Mouse (Mus musculus) thymus, adult 2 months (tissue): Measurements from ENCODE around the gene Evc2. TPM values are rescaled to one million over a fixed set of nuclear protein-coding genes. Genes with fewer than 3 reads are reported as not detected.
A peak's percentile ranks its signal among the peaks of the same experiment; 100 is the strongest.

ENCODE experiments used
- DNase-seq: peaks from one replicate; pipeline ENCODE4 v3.0.0; 2021
- H3K27ac ChIP-seq: fragments of 200-500 bp; 2 replicates; pipeline ENCODE4 v1.5.1; 2012; ENCODE audit warnings: low read length, control low read depth; ENCODE audit not compliant: control insufficient read depth, insufficient read depth
- H3K27me3 ChIP-seq: fragments of 200-500 bp; 2 replicates; pipeline ENCODE4 v1.6.1; 2012; ENCODE audit warnings: mild to moderate bottlenecking, low read length, moderate library complexity, mixed read lengths; ENCODE audit not compliant: control insufficient read depth, insufficient read depth
- H3K36me3 ChIP-seq: fragments of 200-500 bp; 2 replicates; pipeline ENCODE4 v1.6.1; 2012; ENCODE audit warnings: mild to moderate bottlenecking, low read length, moderate library complexity; ENCODE audit not compliant: control insufficient read depth, insufficient read depth
- H3K4me1 ChIP-seq: fragments of 200-500 bp; replicated peaks from 2 replicates; pipeline ENCODE4 v1.6.1; 2012; ENCODE audit warnings: low read length; ENCODE audit not compliant: control insufficient read depth, insufficient read depth
- H3K4me3 ChIP-seq: fragments of 200-500 bp; 2 replicates; pipeline ENCODE4 v1.5.1; 2012; ENCODE audit warnings: mild to moderate bottlenecking, low read length, control low read depth, moderate library complexity; ENCODE audit not compliant: control insufficient read depth, insufficient read depth
- CTCF ChIP-seq: fragments of 200-500 bp; IDR thresholded peaks from 2 replicates; pipeline ENCODE4 v1.5.1; 2012; ENCODE audit warnings: mild to moderate bottlenecking, control low read depth, low read length, moderate library complexity, borderline replicate concordance; ENCODE audit not compliant: control insufficient read depth, poor library complexity, insufficient read depth; ENCODE audit errors: extremely low read depth
- POLR2A ChIP-seq: fragments of 200-500 bp; IDR thresholded peaks from 2 replicates; pipeline ENCODE4 v1.6.1; 2012; ENCODE audit warnings: mild to moderate bottlenecking, low read length, control low read depth, moderate library complexity; ENCODE audit not compliant: control insufficient read depth, poor library complexity, insufficient read depth; ENCODE audit errors: extremely low read depth
- WGBS: fragments of 180-500 bp; shearing (Covaris S2); methylation state at CpG from one replicate; pipeline ENCODE4 v1.1.7; 2018; 5-methylcytosine and 5-hydroxymethylcytosine counted together
- polyA plus RNA-seq: library from polyadenylated mRNA; depleted of rRNA; stranded (reverse); fragments of >200 nt; gene quantifications from 2 replicates; pipeline ENCODE4 v1.2.3, GENCODE M21; 2012; rRNA removed

The Evc2 gene
- 3.4 and 7.2 TPM in 2 replicates for polyA plus RNA-seq

DNA sequence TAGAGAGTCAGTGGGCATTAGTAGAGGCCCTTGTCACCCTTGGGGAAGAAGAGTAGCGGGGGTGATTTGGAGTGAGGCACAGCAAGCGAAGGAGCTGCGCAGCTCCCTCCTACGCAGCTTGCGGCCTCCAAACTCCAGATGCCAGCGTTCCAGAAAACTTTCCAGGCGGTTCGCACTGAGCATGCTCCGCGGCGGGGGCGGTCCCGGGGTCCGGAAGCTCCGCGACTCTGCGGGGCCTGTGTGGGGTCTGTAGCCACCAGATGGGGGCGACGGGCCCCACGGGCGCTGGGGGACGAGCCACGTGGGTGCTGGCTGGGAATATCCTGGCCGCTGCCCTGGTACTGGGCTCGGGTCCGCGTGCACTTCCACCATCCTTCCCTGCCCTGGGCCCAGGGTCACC, at the start of gene Evc2:
Gene Evc2, plus strand, starts transcription at position 212 of the 400 bp plus-strand sequence.
- Histone ChIP-seq H3K27me3 (peaks cover 5% of the 10 kb centered on the region; the same call in 1 of the 2 replicates), H3K4me3 (peak within 1 kb of the TSS; percentile 17; the same call in 1 of the 2 replicates), H3K4me1 (no peaks in the 10 kb centered on the region), H3K27ac (no peak within 1 kb of the TSS), H3K36me3 (no peaks in the 10 kb centered on the region)
- TF ChIP-seq POLR2A, result no peak
- no peak for TF ChIP-seq CTCF
- WGBS, result 7% methylated on average over 27 of the region's 27 CpGs
- DNase-seq, result no peak

DNA sequence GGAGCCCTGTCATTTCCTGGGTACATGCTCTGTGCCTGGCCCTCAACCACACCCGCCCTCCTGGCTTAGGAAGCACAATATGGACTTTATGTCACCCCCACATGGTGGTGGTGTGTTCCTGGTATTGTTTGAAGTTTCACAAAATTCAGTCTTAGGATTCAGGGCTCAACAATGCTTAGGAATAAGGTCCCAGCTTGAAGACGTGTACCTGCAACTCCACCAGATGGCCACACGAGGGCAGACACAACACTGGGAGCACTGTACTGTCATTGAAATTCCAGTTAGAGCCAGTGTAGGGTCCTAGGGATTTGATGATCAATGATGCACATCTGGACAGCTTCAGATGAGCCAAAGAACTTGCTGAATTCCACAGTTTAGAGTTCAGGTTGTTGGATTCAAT, 49.1 kb upstream of the Evc2 start:
- H3K27me3 ChIP-seq, result no peaks in the 10 kb centered on the region
- H3K4me3 ChIP-seq, result no peak overlapping the region
- peak; percentile 39 for DNase-seq
- peaks cover 11% of the 10 kb centered on the region for H3K4me1 ChIP-seq
- 24% methylated on average over 3 of the region's 3 CpGs for WGBS
- no peak overlapping the region for H3K27ac ChIP-seq
- TF ChIP-seq POLR2A (no peak), CTCF (no peak)
- no peaks in the 10 kb centered on the region for H3K36me3 ChIP-seq

DNA sequence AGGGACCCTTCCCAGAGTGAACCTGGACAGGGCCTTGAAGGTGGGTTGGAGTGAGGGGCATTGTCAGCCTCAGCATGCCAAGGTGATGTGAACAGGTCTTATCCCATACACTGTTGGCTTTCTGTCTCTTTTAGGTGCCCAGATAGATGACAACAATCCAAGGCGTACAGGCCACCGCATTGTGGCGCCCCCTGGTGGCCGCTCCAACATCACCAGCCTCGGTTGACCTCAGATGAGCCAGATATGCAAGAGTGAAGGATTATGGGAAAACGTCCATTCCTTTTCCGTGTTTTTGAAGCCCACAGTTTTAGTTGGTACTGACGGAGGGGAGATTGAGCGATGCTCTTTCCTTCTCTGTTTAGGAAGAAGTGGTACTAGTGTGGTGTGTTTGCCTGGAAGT, 47.3 kb upstream of the Evc2 start:
- no peaks in the 10 kb centered on the region for H3K27me3 ChIP-seq
- TF ChIP-seq POLR2A (no peak), CTCF (peak; percentile 69)
- WGBS, result 63% methylated on average over 9 of the region's 9 CpGs
- H3K4me1 ChIP-seq, result peaks cover 11% of the 10 kb centered on the region
- H3K27ac ChIP-seq, result no peak overlapping the region
- no peaks in the 10 kb centered on the region for H3K36me3 ChIP-seq
- peak; percentile 21 for DNase-seq
- H3K4me3 ChIP-seq, result no peak overlapping the region

GRCm38 (mm10) chr5:37296717-37297116, 41.6 kb upstream of the Evc2 start:
- H3K36me3 ChIP-seq, result no peaks in the 10 kb centered on the region
- H3K27me3 ChIP-seq, result no peaks in the 10 kb centered on the region
- no peak for DNase-seq
- H3K4me3 ChIP-seq, result no peak overlapping the region
- TF ChIP-seq CTCF (no peak), POLR2A (no peak)
- no peak overlapping the region for H3K27ac ChIP-seq
- H3K4me1 ChIP-seq, result no peaks in the 10 kb centered on the region
- 76% methylated on average over 10 of the region's 10 CpGs for WGBS

DNA sequence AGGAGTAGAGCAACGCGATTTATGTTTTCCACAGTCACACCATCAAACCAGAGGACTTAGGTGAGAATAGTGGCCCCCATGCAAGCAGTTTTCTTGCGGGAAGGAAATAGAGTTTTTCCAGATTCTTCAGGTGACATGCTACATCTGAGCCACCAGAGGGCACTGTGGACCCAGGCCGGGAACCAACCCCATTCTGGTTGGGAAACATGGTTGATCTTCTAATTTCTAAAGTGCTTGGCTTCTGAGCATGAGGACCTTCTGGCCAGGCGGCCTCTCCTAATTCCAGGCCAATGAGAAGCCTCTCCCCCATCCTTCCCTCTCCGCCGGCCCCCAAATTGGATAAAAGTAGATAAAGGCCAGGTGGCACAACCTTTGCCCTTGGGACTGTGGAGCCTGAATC, 39.9 kb upstream of the Evc2 start:
- no peaks in the 10 kb centered on the region for H3K4me1 ChIP-seq
- no peaks in the 10 kb centered on the region for H3K36me3 ChIP-seq
- H3K27ac ChIP-seq, result no peak overlapping the region
- no peak overlapping the region for H3K4me3 ChIP-seq
- H3K27me3 ChIP-seq, result no peaks in the 10 kb centered on the region
- WGBS, result 27% methylated on average over 7 of the region's 7 CpGs
- TF ChIP-seq CTCF, result no peak
- TF ChIP-seq POLR2A, result no peak
- no peak for DNase-seq

GRCm38 (mm10) chr5:37310026-37310425, 28.3 kb upstream of the Evc2 start:
- H3K36me3 ChIP-seq, result no peaks in the 10 kb centered on the region
- 93% methylated on average over 9 of the region's 9 CpGs for WGBS
- H3K4me1 ChIP-seq, result no peaks in the 10 kb centered on the region
- DNase-seq, result no peak
- no peak overlapping the region for H3K4me3 ChIP-seq
- H3K27ac ChIP-seq, result no peak overlapping the region
- H3K27me3 ChIP-seq, result no peaks in the 10 kb centered on the region
- no peak for TF ChIP-seq POLR2A
- TF ChIP-seq CTCF, result no peak

- Histone ChIP-seq H3K27ac (no peak overlapping the region), H3K36me3 (no peaks in the 10 kb centered on the region), H3K27me3 (no peaks in the 10 kb centered on the region), H3K4me1 (no peaks in the 10 kb centered on the region), H3K4me3 (no peak overlapping the region)
- TF ChIP-seq POLR2A (no peak), CTCF (no peak)
- WGBS, result 86% methylated on average over 12 of the region's 12 CpGs
- DNase-seq, result no peak
Observed at GRCm38 (mm10) chr5:37312980-37313722, 25.1 kb upstream of the Evc2 start.

DNA sequence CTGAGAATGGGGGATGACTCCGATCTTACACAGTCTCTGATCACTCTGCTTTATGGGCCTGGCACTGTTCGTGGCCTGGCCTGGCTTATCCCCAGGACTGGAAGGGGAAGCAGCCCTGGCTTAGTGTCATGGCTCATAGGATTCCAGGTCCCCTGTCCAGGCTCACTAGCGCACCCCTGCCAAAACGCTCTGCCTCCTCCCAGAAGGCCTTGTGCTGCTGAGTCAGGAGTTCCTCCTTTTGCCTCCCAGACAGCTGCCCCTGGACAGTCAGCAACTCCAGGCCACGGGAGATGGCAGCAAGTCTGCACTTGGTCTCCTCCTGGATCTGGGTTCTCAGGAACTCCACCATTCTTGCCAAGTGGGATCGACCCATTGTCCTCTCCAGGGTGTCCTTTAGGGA, 19.6 kb upstream of the Evc2 start:
- 75% methylated on average over 6 of the region's 6 CpGs for WGBS
- H3K27ac ChIP-seq, result no peak overlapping the region
- no peaks in the 10 kb centered on the region for H3K27me3 ChIP-seq
- DNase-seq, result no peak
- H3K4me1 ChIP-seq, result no peaks in the 10 kb centered on the region
- no peaks in the 10 kb centered on the region for H3K36me3 ChIP-seq
- TF ChIP-seq POLR2A (no peak), CTCF (no peak)
- no peak overlapping the region for H3K4me3 ChIP-seq
